Mouse (Mus musculus) left cerebral cortex, postnatal 4 days (tissue): Measurements from ENCODE around the gene Etv3. TPM values are rescaled to one million over a fixed set of nuclear protein-coding genes. Genes with fewer than 3 reads are reported as not detected.
"Not testable (repeated sequence)": the region's sequence is repeated elsewhere in the genome, so short reads cannot be mapped to it uniquely, and the experiment has no call there.

Experiments used
- DNase-seq: peaks from one replicate; pipeline ENCODE4 v3.0.0-alpha.2; 2022
- intact Hi-C: fragments of 180-260 bp; cut with DNase I; formaldehyde crosslinking; loops from one replicate; pipeline ENCODE4 v1.15.1; 2025
- total RNA-seq, 2 experiments: library from RNA; stranded (reverse); gene quantifications; 2 replicates each; pipeline ENCODE4 v1.2.3; 2021

Etv3 gene
- total RNA-seq, result 10 to 100 TPM; 17.2 to 18.3 TPM

DNA sequence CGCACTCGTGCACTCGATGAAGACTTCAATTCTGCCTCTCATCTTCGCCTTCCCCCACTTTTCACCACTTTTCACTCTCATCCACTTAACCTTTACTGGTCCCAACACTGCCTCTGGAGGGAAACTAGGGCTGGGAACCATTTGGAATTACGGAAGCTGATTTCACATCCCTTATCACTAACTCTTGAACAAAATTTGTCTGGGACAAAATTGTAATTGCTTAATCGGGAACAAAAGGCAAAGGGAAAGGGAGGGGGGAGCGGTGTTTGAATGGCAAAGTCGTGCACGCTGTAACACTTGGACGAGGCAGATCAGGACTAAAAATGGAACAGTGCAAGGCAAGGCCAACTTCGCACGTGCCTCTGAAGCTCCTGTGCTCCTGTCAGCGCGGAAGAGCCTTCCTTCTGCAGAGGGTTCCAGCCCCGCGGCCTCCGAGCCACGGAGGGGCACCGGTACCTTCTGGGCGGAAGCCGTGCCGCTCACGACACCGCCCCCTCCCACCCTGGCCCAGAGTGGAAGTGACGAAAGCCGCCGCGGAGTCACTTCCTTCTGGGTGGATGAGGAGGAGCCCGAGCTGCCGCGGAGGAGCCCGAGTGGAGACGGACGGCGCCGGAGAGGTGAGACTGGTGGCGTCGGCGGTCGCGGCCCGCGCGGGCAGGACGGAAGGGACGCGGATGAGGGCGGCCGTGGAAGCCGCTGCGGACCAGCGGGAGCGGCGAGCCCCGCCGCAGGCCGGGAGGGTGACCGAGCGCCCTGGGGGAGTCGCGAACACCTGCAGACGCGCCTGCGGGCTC lies at the start of gene Etv3:
Gene Etv3, plus strand, starts transcription at position 365 of the 794 bp plus-strand sequence.
- peak; percentile 92 for DNase-seq
- intact Hi-C loops, result no loop called here

GRCm38 (mm10) chr3:87477948-87478347 lies 47.3 kb upstream of the Etv3 start:
- intact Hi-C loops, DNase-seq: not testable (repeated sequence)

DNA sequence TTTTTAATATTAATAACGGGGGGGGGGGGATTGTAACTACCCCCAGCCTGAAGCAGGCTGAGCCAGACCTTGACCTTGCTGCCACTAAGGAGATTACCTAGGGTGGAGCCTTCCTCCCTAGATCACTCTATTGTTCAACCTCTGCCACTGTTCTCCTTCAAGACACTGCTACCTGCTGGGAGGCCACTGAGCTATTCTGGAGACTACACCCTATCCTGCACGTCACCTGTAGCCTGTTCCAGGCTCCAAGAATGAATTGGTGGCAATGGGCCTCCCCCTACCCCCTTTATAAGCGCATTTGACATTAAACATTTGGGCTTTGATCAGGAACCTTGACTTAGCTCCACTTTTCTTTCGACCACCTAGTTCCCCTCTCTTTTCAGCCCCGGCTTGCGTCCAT lies 46.6 kb upstream of the Etv3 start:
- intact Hi-C loops, DNase-seq: not testable (repeated sequence)

GRCm38 (mm10) chr3:87479230-87479629 lies 46.0 kb upstream of the Etv3 start:
- intact Hi-C loops, DNase-seq: not testable (repeated sequence)

GRCm38 (mm10) chr3:87487392-87487791 lies 37.8 kb upstream of the Etv3 start:
- intact Hi-C loops, result no loop called here
- no peak for DNase-seq

DNA sequence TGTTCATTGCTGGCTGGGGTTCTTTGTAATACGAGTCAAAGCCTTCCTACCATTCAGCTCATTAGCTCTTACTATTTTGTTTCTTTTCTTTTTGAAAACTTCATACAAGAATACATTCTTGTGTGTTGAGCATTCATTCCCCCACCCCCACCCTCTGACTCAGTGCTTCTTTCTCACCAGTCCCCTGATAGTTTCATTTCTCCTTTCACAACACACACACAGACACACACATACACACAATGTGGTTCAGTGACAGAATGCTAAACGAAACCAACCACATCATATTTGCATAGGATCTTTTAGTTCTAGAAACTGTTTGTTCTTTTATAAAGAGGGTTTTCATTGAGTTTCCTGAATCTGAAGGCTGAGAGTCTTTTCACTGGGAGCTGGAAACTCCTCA lies 37.3 kb upstream of the Etv3 start:
- intact Hi-C loops, result no loop called here
- no peak for DNase-seq

DNA sequence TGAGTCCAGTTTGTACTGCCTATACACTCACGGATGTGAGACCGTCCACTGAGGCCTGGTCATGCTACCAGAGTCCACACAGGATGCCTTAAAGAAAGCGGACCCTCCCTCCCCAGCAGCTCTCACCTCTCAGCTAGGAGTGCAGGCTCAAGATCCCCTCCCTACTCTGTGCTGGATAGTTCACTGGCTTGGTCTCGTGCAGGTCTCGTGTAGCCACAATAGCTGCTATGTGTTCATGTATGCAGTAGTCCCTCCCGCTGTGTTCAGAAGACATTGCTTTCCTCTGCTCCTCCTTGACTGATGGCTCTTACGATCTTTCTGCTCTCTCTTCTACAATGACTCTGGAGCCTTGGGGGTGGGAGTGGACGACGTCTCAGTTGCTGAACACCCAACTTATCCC lies 26.9 kb upstream of the Etv3 start:
- intact Hi-C loops, result no loop called here
- DNase-seq, result no peak

- intact Hi-C loops, result no loop called here
- DNase-seq, result peak; percentile 70
These were observed 26.1 kb upstream of the Etv3 start for GRCm38 (mm10) chr3:87499072-87499471.

GRCm38 (mm10) chr3:87500088-87501055 lies 24.8 kb upstream of the Etv3 start:
- DNase-seq, result no peak
- intact Hi-C loops, result loop anchor here (5.0 kb wide), 3 partner anchors 178 to 468 kb away; no protein-coding TSS in a partner anchor

- DNase-seq, result no peak
- intact Hi-C loops, result loop anchor here (5.0 kb wide), 3 partner anchors 179 to 469 kb away; no protein-coding TSS in a partner anchor
These were observed 24.1 kb upstream of the Etv3 start for GRCm38 (mm10) chr3:87501151-87501550.

DNA sequence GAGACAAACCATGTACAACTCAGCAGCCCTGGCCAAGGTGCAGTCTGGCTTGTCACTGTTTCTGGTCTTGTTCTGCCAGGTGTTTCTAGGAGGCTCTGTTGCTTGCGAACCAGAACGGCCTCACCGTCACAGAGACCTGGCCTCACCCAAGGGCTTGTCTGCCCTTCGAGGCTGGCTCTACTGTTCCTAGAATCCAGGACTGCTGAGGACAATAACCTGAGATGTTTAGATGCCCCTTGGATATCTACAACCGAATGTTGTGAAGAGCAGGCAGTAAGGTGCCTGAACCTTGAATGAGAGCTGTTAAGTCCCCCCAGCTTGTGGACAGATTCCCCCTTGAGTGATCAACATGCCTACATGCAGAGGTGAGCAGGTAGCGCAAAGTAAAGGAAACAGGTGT lies 22.4 kb upstream of the Etv3 start:
- DNase-seq, result no peak
- intact Hi-C loops, result loop anchor here (5.0 kb wide), 3 partner anchors 180 to 470 kb away; no protein-coding TSS in a partner anchor

GRCm38 (mm10) chr3:87504330-87504729 lies 20.9 kb upstream of the Etv3 start:
- DNase-seq, result peak; percentile 63

DNA sequence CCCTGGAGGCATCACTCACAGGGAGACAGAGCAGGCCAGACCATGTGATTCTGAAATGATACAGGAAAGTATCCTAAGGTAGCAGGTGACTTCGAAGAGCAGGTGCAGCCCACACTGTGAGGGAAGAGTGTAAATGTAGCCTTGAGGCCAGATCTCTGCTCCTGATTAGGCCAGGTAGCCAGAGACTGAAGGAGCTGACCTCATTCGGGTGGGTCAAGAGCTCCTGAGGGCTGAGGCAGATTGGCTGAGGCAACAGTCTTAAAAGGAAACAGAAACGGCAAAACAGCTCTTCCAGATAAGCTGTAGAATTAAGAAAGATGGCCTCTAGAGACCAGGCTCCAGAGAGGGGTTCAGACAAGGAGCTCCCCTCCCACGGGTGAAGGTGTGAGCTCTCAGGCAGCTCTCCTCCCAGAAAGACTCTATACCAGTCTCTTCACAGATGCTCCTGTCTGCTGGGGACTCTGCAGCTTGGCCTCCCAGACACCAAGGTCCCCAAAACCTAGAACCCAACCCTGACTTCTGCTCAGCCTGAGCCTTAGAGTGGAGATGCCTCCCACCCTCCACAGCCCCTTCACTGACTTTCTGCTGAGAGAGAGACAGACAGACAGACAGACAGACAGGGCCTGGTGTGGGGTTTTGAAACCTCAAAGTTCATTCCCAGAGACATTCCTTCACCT lies 20.3 kb upstream of the Etv3 start:
- DNase-seq, result no peak
- intact Hi-C loops, result loop anchor here (5.0 kb wide), 4 partner anchors 57 to 473 kb away; no protein-coding TSS in a partner anchor

More at GRCm38 (mm10) chr3:87504330-87504729, 20.9 kb upstream of the Etv3 start:
- intact Hi-C loops, result loop anchor here (5.0 kb wide), 3 partner anchors 182 to 472 kb away; no protein-coding TSS in a partner anchor

DNA sequence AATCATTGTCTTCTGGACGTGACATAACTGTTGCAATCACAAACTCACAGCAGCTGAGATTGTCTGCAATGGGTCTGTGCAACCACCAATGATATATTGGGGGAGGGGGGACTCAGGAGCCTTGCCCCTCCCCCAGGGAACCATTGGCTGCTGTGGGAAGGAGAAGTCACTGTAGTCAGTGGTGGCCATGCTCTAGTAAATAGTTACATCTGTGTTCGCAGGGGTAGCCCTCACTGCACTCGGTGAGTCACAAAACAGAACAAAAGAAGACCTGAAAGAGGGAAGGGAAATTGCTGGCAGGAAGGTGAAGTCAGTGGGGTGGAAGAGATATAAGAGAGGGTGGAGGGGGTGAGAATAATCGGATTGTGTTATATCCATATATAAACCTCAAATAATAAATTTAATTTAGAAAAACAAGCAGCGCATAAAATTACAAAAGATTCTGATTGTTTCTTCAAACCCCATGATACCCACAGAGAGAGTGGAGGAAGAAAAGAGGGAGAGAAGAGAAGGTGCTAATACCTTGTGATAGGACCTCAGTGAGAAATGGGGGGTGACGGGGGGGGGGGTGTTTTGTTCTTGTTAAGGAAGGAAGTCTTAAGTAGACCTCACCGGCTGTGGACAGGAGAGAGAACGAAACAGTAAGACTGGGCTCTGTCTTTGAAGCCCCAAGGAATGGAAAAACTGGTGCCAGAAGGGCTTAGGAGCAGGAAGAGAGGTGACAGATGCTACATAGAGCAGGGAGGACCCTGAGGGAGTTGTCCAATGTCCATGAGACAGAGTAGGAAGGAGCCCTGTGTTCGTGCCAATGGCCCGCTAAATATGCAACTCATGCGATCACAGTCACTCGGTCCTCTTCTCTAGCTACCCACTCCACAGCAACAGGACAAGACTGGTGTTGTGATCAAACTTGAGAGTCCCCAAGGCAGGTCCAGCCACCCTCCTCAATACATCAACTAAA lies 18.5 kb upstream of the Etv3 start:
- DNase-seq, result no peak
- intact Hi-C loops, result loop anchor here (5.0 kb wide), 1 partner anchor 56 kb away; no protein-coding TSS in a partner anchor

DNA sequence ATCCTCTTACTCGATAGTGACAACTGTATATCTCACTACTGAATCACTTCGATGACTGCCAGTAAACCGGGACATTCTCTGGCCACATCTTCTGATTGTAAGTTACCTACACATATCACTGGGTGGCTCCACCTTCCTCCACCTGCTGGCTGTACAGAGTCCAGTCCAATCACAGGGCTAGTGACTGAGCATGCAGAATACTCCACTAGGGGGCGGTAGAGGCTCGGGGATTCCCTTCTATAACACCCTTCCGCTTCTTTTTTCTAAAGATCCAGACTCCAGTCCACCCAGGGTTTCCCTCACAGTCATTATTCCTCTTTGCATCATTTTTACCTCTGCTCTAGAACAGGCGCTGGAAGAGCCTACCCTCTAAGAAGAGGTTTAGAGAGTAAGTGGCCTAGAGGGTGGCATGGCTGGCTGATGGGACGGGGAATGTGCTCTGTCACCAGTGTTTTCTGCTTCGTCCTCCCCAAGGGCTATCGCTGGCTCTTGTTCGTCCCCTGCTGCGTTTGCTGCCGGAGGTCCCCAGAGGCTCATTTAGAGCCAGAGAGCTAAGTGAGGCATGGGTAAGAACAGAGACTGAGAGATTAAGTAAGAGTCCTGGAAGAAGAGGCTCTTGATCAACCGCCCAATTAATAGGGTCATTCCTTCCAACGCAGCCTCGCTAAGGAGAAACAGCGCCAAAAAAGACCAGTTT lies 16.9 kb upstream of the Etv3 start:
- intact Hi-C loops, result loop anchor here (5.0 kb wide), 1 partner anchor 54 kb away; no protein-coding TSS in a partner anchor
- peak; percentile 86 for DNase-seq

DNA sequence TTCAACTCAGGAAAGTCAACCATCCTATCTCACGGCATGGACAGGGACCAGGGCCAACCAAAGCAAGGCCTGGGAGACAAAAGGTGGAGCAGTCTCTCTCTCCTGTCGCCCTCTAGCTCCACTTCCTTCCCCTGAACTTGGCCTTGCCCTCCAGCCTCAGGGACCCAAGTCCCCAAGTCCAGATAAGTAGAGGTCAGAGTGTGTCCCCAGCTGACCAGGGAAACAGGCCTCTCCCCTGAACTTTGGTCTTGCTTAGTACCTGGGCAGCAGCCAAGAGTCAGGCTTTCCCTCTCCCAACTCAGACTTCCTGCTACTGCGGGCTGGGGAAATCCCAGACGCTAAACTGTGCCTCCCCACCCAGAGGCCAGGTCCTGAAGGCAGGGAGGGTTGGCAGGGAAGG lies 16.1 kb upstream of the Etv3 start:
- intact Hi-C loops, result loop anchor here (5.0 kb wide), 1 partner anchor 53 kb away; no protein-coding TSS in a partner anchor
- DNase-seq, result no peak

- intact Hi-C loops, result no loop called here
These were observed 14.4 kb upstream of the Etv3 start for GRCm38 (mm10) chr3:87510832-87511231.

DNA sequence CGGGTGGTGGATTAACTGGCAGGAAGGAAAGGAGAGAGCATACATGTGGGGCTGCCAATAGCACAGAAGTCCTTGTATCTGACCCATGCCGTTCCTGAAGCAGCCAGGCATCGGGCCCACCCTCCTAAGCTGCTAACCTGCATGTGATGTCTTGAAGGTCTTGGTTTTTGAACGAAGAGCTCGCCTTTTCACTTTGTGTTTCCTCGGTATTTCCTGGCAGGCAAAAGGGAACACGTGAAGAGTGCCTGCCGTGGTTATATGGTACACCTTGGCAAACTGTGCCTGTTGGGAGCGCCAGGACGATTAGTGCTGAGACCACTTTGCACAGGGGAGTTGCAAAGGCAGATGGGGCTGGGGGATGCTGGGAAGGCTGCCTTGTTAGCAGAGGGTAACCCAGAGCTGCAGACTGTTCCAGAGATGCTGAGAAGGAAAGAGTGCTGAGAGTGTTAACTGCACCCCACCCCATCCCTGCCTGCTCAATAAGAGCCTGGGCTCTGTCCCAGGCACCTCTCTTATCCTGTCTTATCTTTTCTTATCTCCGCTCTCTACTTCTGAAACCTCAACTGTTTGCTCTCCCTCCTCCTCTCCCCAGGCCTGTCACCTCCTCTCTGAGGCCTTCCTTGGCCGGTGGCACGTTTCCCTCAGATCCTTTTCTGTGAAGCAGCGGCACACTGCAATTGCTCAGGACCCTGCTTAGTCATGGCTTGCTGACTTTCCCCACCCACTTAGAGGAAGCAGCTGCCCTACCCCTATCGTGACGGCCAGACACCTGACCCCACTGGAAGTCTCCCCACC lies 13.0 kb upstream of the Etv3 start:
- intact Hi-C loops, result no loop called here
- DNase-seq, result no peak

More at GRCm38 (mm10) chr3:87510832-87511231, 14.4 kb upstream of the Etv3 start:
- DNase-seq, result no peak
